Mouse (Mus musculus) hindbrain, embryonic 11.5 days (tissue): Measurements from ENCODE around the gene Syt15. TPM values are rescaled to one million over a fixed set of nuclear protein-coding genes. Genes with fewer than 3 reads are reported as not detected.
A peak's percentile ranks its signal among the peaks of the same experiment; 100 is the strongest.

ENCODE experiments used
- ATAC-seq: fragments of 200-750 bp; cut with Nextera tagmentation; 2 replicates; pipeline ENCODE4 v1.8.0; 2017; ENCODE audit warnings: mild to moderate bottlenecking, moderate TSS enrichment, moderate library complexity; ENCODE audit not compliant: low FRiP score
- DNase-seq: peaks from one replicate; pipeline ENCODE4 v3.0.0-alpha.2; 2015; ENCODE audit warnings: low spot score
- H3K27ac ChIP-seq: fragments of 300-500 bp; sonication (generic); 2 replicates; pipeline ENCODE4 v1.5.1; 2014; ENCODE audit warnings: mild to moderate bottlenecking, low read depth, low read length
- H3K27me3 ChIP-seq: fragments of 300-500 bp; sonication (generic); 2 replicates; pipeline ENCODE4 v1.6.1; 2014; ENCODE audit warnings: mild to moderate bottlenecking, low read length, moderate library complexity, mixed read lengths; ENCODE audit not compliant: control insufficient read depth, insufficient read depth
- H3K36me3 ChIP-seq: fragments of 300-500 bp; sonication (generic); 2 replicates; pipeline ENCODE4 v1.6.1; 2014; ENCODE audit warnings: mild to moderate bottlenecking, low read length, moderate library complexity, mixed read lengths; ENCODE audit not compliant: control insufficient read depth, insufficient read depth
- H3K4me1 ChIP-seq: fragments of 300-500 bp; sonication (generic); replicated peaks from 2 replicates; pipeline ENCODE4 v1.6.1; 2014; ENCODE audit warnings: low read length, mixed read lengths; ENCODE audit not compliant: control insufficient read depth, insufficient read depth
- H3K4me2 ChIP-seq: fragments of 300-500 bp; sonication (generic); replicated peaks from 2 replicates; pipeline ENCODE4 v1.6.1; 2014; ENCODE audit warnings: mild to moderate bottlenecking, low read depth, low read length
- H3K4me3 ChIP-seq: fragments of 300-500 bp; sonication (generic); 2 replicates; pipeline ENCODE4 v1.5.1; 2014; ENCODE audit warnings: low read depth, low read length
- H3K9ac ChIP-seq: fragments of 300-500 bp; sonication (generic); 2 replicates; pipeline ENCODE4 v1.6.1; 2014; ENCODE audit warnings: low read depth, low read length
- H3K9me3 ChIP-seq: fragments of 300-500 bp; sonication (generic); 2 replicates; pipeline ENCODE4 v1.6.1; 2016; ENCODE audit warnings: low read length; ENCODE audit not compliant: control insufficient read depth
- WGBS: fragments of 180-500 bp; shearing (Covaris S2); extraction: QIAGEN DNeasy Blood & Tissue Kit; methylation state at CpG from one replicate; pipeline ENCODE4 v1.1.7; 2014; 5-methylcytosine and 5-hydroxymethylcytosine counted together
- polyA plus RNA-seq: library from polyadenylated mRNA; unstranded; fragments of >200 nt; fragmentation: Nextera tagmentation; extraction: Ambion mirVana; gene quantifications from 2 replicates; pipeline ENCODE4 v1.2.1, GENCODE M21; 2014

The Syt15 gene
- polyA plus RNA-seq, 1 experiment from 2014 or later = 0.32 TPM

- 80% methylated on average over 9 of the region's 9 CpGs for WGBS
- no peak for DNase-seq
These were observed 48.7 kb downstream of the Syt15 start for GRCm38 (mm10) chr14:34268046-34268445.

GRCm38 (mm10) chr14:34273280-34273679 is 53.9 kb downstream of the Syt15 start:
- Histone ChIP-seq H3K27me3 (no peaks in the 10 kb centered on the region), H3K27ac (no peak overlapping the region), H3K9ac (no peak overlapping the region), H3K9me3 (no peaks in the 10 kb centered on the region), H3K36me3 (no peaks in the 10 kb centered on the region), H3K4me1 (no peaks in the 10 kb centered on the region), H3K4me3 (no peak overlapping the region), H3K4me2 (no peak overlapping the region)
- 64% methylated on average over 2 of the region's 2 CpGs for WGBS
- no peak for ATAC-seq
- DNase-seq = peak; percentile 7

More at GRCm38 (mm10) chr14:34268046-34268445, 48.7 kb downstream of the Syt15 start:
- no peaks in the 10 kb centered on the region for H3K9me3 ChIP-seq
- H3K36me3 ChIP-seq = no peaks in the 10 kb centered on the region
- H3K27me3 ChIP-seq = no peaks in the 10 kb centered on the region
- ATAC-seq = no peak
- no peak overlapping the region for H3K9ac ChIP-seq
- H3K4me2 ChIP-seq = no peak overlapping the region
- H3K4me1 ChIP-seq = no peaks in the 10 kb centered on the region
- H3K27ac ChIP-seq = no peak overlapping the region
- H3K4me3 ChIP-seq = no peak overlapping the region

GRCm38 (mm10) chr14:34274141-34274540 is 54.7 kb downstream of the Syt15 start:
- H3K4me2 ChIP-seq = no peak overlapping the region
- no peak overlapping the region for H3K9ac ChIP-seq
- WGBS = 93% methylated on average over 3 of the region's 3 CpGs
- no peak overlapping the region for H3K4me3 ChIP-seq
- H3K9me3 ChIP-seq = no peaks in the 10 kb centered on the region
- H3K27ac ChIP-seq = no peak overlapping the region
- no peaks in the 10 kb centered on the region for H3K4me1 ChIP-seq
- no peaks in the 10 kb centered on the region for H3K27me3 ChIP-seq
- DNase-seq = no peak
- ATAC-seq = no peak
- no peaks in the 10 kb centered on the region for H3K36me3 ChIP-seq

GRCm38 (mm10) chr14:34275225-34275624 is 55.8 kb downstream of the Syt15 start:
- DNase-seq (no peak), ATAC-seq (no peak)
- Histone ChIP-seq H3K36me3 (no peaks in the 10 kb centered on the region), H3K4me1 (no peaks in the 10 kb centered on the region), H3K4me3 (no peak overlapping the region), H3K9ac (no peak overlapping the region), H3K27ac (no peak overlapping the region), H3K27me3 (no peaks in the 10 kb centered on the region), H3K9me3 (no peaks in the 10 kb centered on the region), H3K4me2 (no peak overlapping the region)
- 91% methylated on average over 4 of the region's 4 CpGs for WGBS

GRCm38 (mm10) chr14:34279726-34280125 is 60.3 kb downstream of the Syt15 start:
- WGBS = 81% methylated on average over 4 of the region's 4 CpGs
- DNase-seq = no peak
- no peaks in the 10 kb centered on the region for H3K36me3 ChIP-seq

More at GRCm38 (mm10) chr14:34279726-34280125, 60.3 kb downstream of the Syt15 start:
- H3K27me3 ChIP-seq = no peaks in the 10 kb centered on the region
- H3K4me2 ChIP-seq = no peak overlapping the region
- ATAC-seq = no peak
- no peak overlapping the region for H3K9ac ChIP-seq
- H3K4me1 ChIP-seq = no peaks in the 10 kb centered on the region
- H3K4me3 ChIP-seq = no peak overlapping the region
- H3K9me3 ChIP-seq = no peaks in the 10 kb centered on the region
- no peak overlapping the region for H3K27ac ChIP-seq

Other genes starting within 250 kb of the Syt15 start
- 0.10 and 0.20 TPM in 2 replicates for gene Zfp488, start 240.8 kb upstream of the Syt15 start, polyA plus RNA-seq
- gene Gm30083, start 204.4 kb upstream of the Syt15 start, polyA plus RNA-seq = not detected in 2 replicates
- not detected in 2 replicates for gene Gm5460, start 202.8 kb upstream of the Syt15 start, polyA plus RNA-seq
- not detected in 2 replicates for gene Antxrl, start 166.9 kb upstream of the Syt15 start, polyA plus RNA-seq
- 1.5 and 1.8 TPM in 2 replicates for gene Anxa8, start 133.6 kb upstream of the Syt15 start, polyA plus RNA-seq
- gene A630023A22Rik, start 116.8 kb upstream of the Syt15 start, polyA plus RNA-seq = not detected in 2 replicates
- 0.04 TPM in 1 of 2 replicates, not detected in the other for gene Npy4r, start 67.1 kb upstream of the Syt15 start, polyA plus RNA-seq
- 0.33 and 0.74 TPM in 2 replicates for gene Gprin2, start 17.9 kb upstream of the Syt15 start, polyA plus RNA-seq
- gene Shld2, start 90.9 kb downstream of the Syt15 start, polyA plus RNA-seq = 7.1 and 8.5 TPM in 2 replicates
- 86.0 and 95.1 TPM in 2 replicates for gene Glud1, start 91.1 kb downstream of the Syt15 start, polyA plus RNA-seq
- not detected in 2 replicates for gene Fam25c, start 135.8 kb downstream of the Syt15 start, polyA plus RNA-seq
- 123 and 152 TPM in 2 replicates for gene Sncg, start 155.2 kb downstream of the Syt15 start, polyA plus RNA-seq
- 4.4 and 4.7 TPM in 2 replicates for gene Mmrn2, start 155.9 kb downstream of the Syt15 start, polyA plus RNA-seq